Mouse (Mus musculus): Measurements from ENCODE around the gene Ahnak. TPM values are rescaled to one million over a fixed set of nuclear protein-coding genes. Genes with fewer than 3 reads are reported as not detected.

Ahnak gene
- polyA plus RNA-seq, 1 experiment, result 163 TPM

GRCm38 (mm10) chr19:9029640-9030262 lies 40.7 kb downstream of the Ahnak start:
- Histone ChIP-seq H3K27ac (ENCODE audit: insufficient read depth, low read length) (no peak overlapping the region), H3K4me1 (ENCODE audit: control insufficient read depth, insufficient read depth, low read length) (peaks cover 6% of the 10 kb centered on the region), H3K27me3 (ENCODE audit: control insufficient read depth, insufficient read depth, low read length, poor library complexity, severe bottlenecking) (no peaks in the 10 kb centered on the region), H3K9me3 (replicated peaks; ENCODE audit: control insufficient read depth, insufficient read depth, low read length, poor library complexity, severe bottlenecking) (no peaks in the 10 kb centered on the region), H3K4me3 (ENCODE audit: low read depth, low read length) (no peak overlapping the region), H3K9ac (ENCODE audit: low read depth, poor library complexity, severe bottlenecking) (no peak overlapping the region), H3K36me3 (ENCODE audit: control insufficient read depth, insufficient read depth, low read length, poor library complexity, severe bottlenecking) (no peaks in the 10 kb centered on the region)
- TF ChIP-seq EP300 (IDR thresholded peaks at IDR 0.05; ENCODE audit: insufficient read depth, low read depth, low read length) (no peak), POLR2A (IDR thresholded peaks at IDR 0.05; ENCODE audit: insufficient read depth, low read length) (no peak), CTCF (IDR thresholded peaks at IDR 0.05; ENCODE audit: low read depth, low read length) (no peak)

- H3K27ac ChIP-seq (ENCODE audit: insufficient read depth, low read length), result no peak overlapping the region
- H3K9me3 ChIP-seq (replicated peaks; ENCODE audit: control insufficient read depth, insufficient read depth, low read length, poor library complexity, severe bottlenecking), result no peaks in the 10 kb centered on the region
- H3K27me3 ChIP-seq (ENCODE audit: control insufficient read depth, insufficient read depth, low read length, poor library complexity, severe bottlenecking), result no peaks in the 10 kb centered on the region
- peaks cover 4% of the 10 kb centered on the region for H3K4me1 ChIP-seq (ENCODE audit: control insufficient read depth, insufficient read depth, low read length)
- H3K9ac ChIP-seq (ENCODE audit: low read depth, poor library complexity, severe bottlenecking), result no peak overlapping the region
- TF ChIP-seq EP300 (IDR thresholded peaks at IDR 0.05; ENCODE audit: insufficient read depth, low read depth, low read length) (no peak), CTCF (IDR thresholded peaks at IDR 0.05; ENCODE audit: low read depth, low read length) (no peak), POLR2A (IDR thresholded peaks at IDR 0.05; ENCODE audit: insufficient read depth, low read length) (no peak)
- H3K4me3 ChIP-seq (ENCODE audit: low read depth, low read length), result no peak overlapping the region
- H3K36me3 ChIP-seq (ENCODE audit: control insufficient read depth, insufficient read depth, low read length, poor library complexity, severe bottlenecking), result no peaks in the 10 kb centered on the region
Measured at GRCm38 (mm10) chr19:9032502-9033129, 43.5 kb downstream of the Ahnak start.

- H3K9ac ChIP-seq (ENCODE audit: low read depth, poor library complexity, severe bottlenecking), result no peak overlapping the region
- TF ChIP-seq POLR2A (IDR thresholded peaks at IDR 0.05; ENCODE audit: insufficient read depth, low read length) (no peak), CTCF (IDR thresholded peaks at IDR 0.05; ENCODE audit: low read depth, low read length) (no peak), EP300 (IDR thresholded peaks at IDR 0.05; ENCODE audit: insufficient read depth, low read depth, low read length) (no peak)
- peaks cover 2% of the 10 kb centered on the region for H3K4me1 ChIP-seq (ENCODE audit: control insufficient read depth, insufficient read depth, low read length)
- no peaks in the 10 kb centered on the region for H3K9me3 ChIP-seq (replicated peaks; ENCODE audit: control insufficient read depth, insufficient read depth, low read length, poor library complexity, severe bottlenecking)
- H3K27me3 ChIP-seq (ENCODE audit: control insufficient read depth, insufficient read depth, low read length, poor library complexity, severe bottlenecking), result no peaks in the 10 kb centered on the region
- no peak overlapping the region for H3K4me3 ChIP-seq (ENCODE audit: low read depth, low read length)
- no peak overlapping the region for H3K27ac ChIP-seq (ENCODE audit: insufficient read depth, low read length)
- H3K36me3 ChIP-seq (ENCODE audit: control insufficient read depth, insufficient read depth, low read length, poor library complexity, severe bottlenecking), result no peaks in the 10 kb centered on the region
Measured at GRCm38 (mm10) chr19:9033412-9034340, 44.6 kb downstream of the Ahnak start.

- Histone ChIP-seq H3K4me1 (ENCODE audit: control insufficient read depth, insufficient read depth, low read length) (peaks cover 2% of the 10 kb centered on the region), H3K27ac (ENCODE audit: insufficient read depth, low read length) (no peak overlapping the region), H3K9me3 (replicated peaks; ENCODE audit: control insufficient read depth, insufficient read depth, low read length, poor library complexity, severe bottlenecking) (no peaks in the 10 kb centered on the region), H3K27me3 (ENCODE audit: control insufficient read depth, insufficient read depth, low read length, poor library complexity, severe bottlenecking) (no peaks in the 10 kb centered on the region), H3K9ac (ENCODE audit: low read depth, poor library complexity, severe bottlenecking) (no peak overlapping the region), H3K4me3 (ENCODE audit: low read depth, low read length) (no peak overlapping the region), H3K36me3 (ENCODE audit: control insufficient read depth, insufficient read depth, low read length, poor library complexity, severe bottlenecking) (no peaks in the 10 kb centered on the region)
- no peak for TF ChIP-seq POLR2A (IDR thresholded peaks at IDR 0.05; ENCODE audit: insufficient read depth, low read length)
- no peak for TF ChIP-seq CTCF (IDR thresholded peaks at IDR 0.05; ENCODE audit: low read depth, low read length)
- TF ChIP-seq EP300 (IDR thresholded peaks at IDR 0.05; ENCODE audit: insufficient read depth, low read depth, low read length), result no peak
Measured at GRCm38 (mm10) chr19:9034480-9034879, 45.4 kb downstream of the Ahnak start.

GRCm38 (mm10) chr19:9035101-9035500 lies 46.0 kb downstream of the Ahnak start:
- H3K4me1 ChIP-seq (ENCODE audit: control insufficient read depth, insufficient read depth, low read length), result peaks cover 2% of the 10 kb centered on the region
- H3K4me3 ChIP-seq (ENCODE audit: low read depth, low read length), result no peak overlapping the region
- H3K27me3 ChIP-seq (ENCODE audit: control insufficient read depth, insufficient read depth, low read length, poor library complexity, severe bottlenecking), result no peaks in the 10 kb centered on the region
- no peak overlapping the region for H3K27ac ChIP-seq (ENCODE audit: insufficient read depth, low read length)
- no peaks in the 10 kb centered on the region for H3K36me3 ChIP-seq (ENCODE audit: control insufficient read depth, insufficient read depth, low read length, poor library complexity, severe bottlenecking)
- no peaks in the 10 kb centered on the region for H3K9me3 ChIP-seq (replicated peaks; ENCODE audit: control insufficient read depth, insufficient read depth, low read length, poor library complexity, severe bottlenecking)
- H3K9ac ChIP-seq (ENCODE audit: low read depth, poor library complexity, severe bottlenecking), result no peak overlapping the region
- no peak for TF ChIP-seq EP300 (IDR thresholded peaks at IDR 0.05; ENCODE audit: insufficient read depth, low read depth, low read length)
- TF ChIP-seq POLR2A (IDR thresholded peaks at IDR 0.05; ENCODE audit: insufficient read depth, low read length), result no peak
- TF ChIP-seq CTCF (IDR thresholded peaks at IDR 0.05; ENCODE audit: low read depth, low read length), result no peak

All from ES-Bruce4 (cell line).